Mouse (Mus musculus) brain, embryonic 14.5 days (tissue): ENCODE data around the gene Ripor1.

Source experiments
- CTCF ChIP-seq: fragments of 200-500 bp; IDR thresholded peaks from 2 replicates; pipeline ENCODE4 v1.5.1; 2012; ENCODE audit warnings: inconsistent platforms, mild to moderate bottlenecking, moderate library complexity, borderline replicate concordance; ENCODE audit not compliant: insufficient read depth, insufficient read length; ENCODE audit errors: extremely low read depth
- POLR2A ChIP-seq: fragments of 200-500 bp; IDR thresholded peaks from 2 replicates; pipeline ENCODE4 v1.6.1; 2012; ENCODE audit warnings: mild to moderate bottlenecking, inconsistent platforms, borderline replicate concordance; ENCODE audit not compliant: poor library complexity, insufficient read depth, insufficient read length, severe bottlenecking; ENCODE audit errors: extremely low read depth

DNA sequence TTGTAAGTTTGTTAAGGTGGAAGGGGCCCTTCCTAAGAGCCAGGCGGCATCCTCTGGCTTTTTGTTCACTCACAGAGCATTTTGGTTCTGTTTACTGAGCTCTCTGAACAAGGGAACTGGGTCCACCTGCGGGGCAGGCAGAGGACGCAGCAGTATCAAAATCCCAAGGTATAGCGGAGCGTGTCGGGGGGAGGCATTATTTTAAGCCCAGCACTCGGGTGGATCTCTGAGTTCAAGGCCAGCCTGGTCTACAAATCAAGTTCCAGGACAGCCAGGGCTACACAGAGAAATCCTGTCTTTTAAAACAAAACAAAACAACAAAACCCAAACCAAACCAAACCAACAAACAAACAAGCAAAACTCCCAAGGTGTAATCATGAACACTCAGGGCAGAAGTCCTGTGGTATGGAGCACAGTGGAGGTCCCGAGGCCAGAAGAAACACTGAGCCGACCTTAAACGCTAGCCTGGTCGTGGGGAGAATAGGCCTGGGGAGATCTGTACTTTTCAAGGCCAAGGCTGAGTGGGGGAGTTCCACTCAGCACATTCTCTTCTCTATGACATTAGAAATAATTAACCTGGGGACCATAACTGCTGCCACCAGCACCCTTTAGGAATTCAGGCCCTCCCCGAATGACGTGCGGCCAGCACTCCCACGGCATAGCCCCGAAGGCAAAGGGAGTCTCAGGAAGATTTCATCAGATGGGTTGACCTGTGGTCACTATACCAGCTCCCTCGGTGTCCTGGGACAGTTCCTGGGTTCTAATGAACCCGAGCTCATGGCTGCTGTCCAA lies 10.4 kb upstream of the Ripor1 start:
- no peak for TF ChIP-seq POLR2A
- no peak for TF ChIP-seq CTCF
